Mouse (Mus musculus) ES-E14 (cell line): ENCODE results near the gene Fntb.

Source experiments
- CHD2 ChIP-seq: IDR thresholded peaks from 2 replicates; pipeline ENCODE4 v1.6.1; 2014; ENCODE audit warnings: mild to moderate bottlenecking, low read depth, low read length, inconsistent platforms
- HCFC1 ChIP-seq: IDR thresholded peaks from 2 replicates; pipeline ENCODE4 v1.6.1; 2012; ENCODE audit warnings: low read length, inconsistent platforms, borderline replicate concordance; ENCODE audit not compliant: insufficient read depth
- MAFK ChIP-seq: IDR thresholded peaks from 2 replicates; pipeline ENCODE4 v1.6.1; 2014; ENCODE audit warnings: mild to moderate bottlenecking, low read depth, low read length, inconsistent platforms; ENCODE audit not compliant: insufficient read depth
- ZC3H11A ChIP-seq: IDR thresholded peaks from 2 replicates; pipeline ENCODE4 v1.6.1; 2012; ENCODE audit warnings: low read depth, mild to moderate bottlenecking, inconsistent platforms, low read length, borderline replicate concordance
- ZNF384 ChIP-seq: IDR thresholded peaks from 2 replicates; pipeline ENCODE4 v1.6.1; 2012; ENCODE audit warnings: low read depth, low read length, inconsistent platforms

GRCm38 (mm10) chr12:76965876-76966275 is 200.5 kb downstream of the Fntb start:
- TF ChIP-seq MAFK = no peak
- no peak for TF ChIP-seq ZC3H11A
- TF ChIP-seq CHD2 = no peak
- TF ChIP-seq HCFC1 = no peak
- no peak for TF ChIP-seq ZNF384
